Mouse (Mus musculus) layer of hippocampus, postnatal 36 days (tissue): ENCODE data around the gene Cd83. TPM values are rescaled to one million over a fixed set of nuclear protein-coding genes. Genes with fewer than 3 reads are reported as not detected.

ENCODE experiments used
- DNase-seq, 2 experiments: peaks; one replicate each; pipeline ENCODE4 v3.0.0; 2022
- total RNA-seq, 2 experiments: library from RNA; stranded (reverse); gene quantifications; 2 replicates each; pipeline ENCODE4 v1.2.3; 2021

Cd83 gene
- total RNA-seq, 2 experiments from 2014 or later: 7.0 to 8.1 TPM

DNA sequence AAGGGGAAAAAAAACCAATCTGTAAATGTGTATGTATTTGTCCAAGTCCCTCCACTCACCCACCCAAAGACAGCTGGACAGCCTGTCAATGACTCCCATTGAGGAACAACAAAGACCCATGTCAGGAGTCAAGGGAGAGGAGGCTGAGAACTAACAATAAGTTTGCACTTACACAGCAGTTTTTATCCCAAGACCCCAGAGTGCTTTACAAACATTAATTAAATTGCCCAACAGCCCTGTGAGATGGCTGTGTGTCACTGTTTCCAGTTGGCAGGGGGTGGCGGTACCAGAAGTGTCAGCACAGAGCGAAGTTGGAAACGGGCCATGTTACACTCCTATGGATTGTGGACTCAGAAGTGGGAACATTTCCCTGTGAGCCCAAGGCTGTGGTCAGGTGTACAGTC, 22.7 kb downstream of the Cd83 start:
- no peak for DNase-seq

DNA sequence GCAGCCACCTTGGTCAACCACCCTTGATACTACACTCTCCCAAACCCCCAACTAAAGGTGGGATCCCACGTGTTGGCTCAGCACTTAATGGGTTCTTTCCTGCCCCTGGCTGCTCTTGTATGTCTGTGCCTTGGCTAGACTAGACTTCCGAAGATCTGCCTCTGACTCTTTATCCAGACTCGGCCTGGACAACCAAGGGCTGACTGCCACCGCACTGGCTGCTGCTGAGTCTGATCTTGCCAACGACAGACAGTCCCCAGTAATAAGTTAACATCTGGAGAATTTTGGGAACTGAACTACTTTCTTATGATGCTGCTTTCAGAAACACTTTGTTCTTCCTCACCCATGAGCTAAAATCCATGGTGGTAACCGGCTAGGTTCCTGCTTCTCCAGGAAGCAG, 26.0 kb downstream of the Cd83 start:
- no peak for DNase-seq

DNA sequence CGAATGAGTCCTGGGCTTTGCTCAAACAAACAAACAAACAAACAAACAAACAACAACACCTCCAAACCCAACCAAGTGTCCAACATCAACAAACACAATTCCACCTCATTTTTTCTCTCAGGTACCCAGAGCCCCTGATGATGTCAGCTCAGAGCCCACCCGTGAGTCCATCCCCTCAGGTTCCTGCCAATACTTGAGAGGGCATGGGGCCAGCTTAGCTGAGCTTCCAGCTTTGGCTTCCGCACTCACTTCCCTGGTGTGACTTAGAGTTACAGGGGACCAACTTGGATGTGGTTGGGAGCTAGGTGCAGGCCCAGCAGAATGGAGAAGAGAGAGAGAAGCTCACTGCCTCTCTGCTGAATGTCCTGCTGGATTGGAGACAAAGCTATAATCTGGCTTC, 27.3 kb downstream of the Cd83 start:
- no peak for DNase-seq

- no peak for DNase-seq
These were observed 28.9 kb downstream of the Cd83 start for GRCm38 (mm10) chr13:43813431-43813830.

- DNase-seq: no peak
These were observed 32.9 kb downstream of the Cd83 start for GRCm38 (mm10) chr13:43817461-43817860.

DNA sequence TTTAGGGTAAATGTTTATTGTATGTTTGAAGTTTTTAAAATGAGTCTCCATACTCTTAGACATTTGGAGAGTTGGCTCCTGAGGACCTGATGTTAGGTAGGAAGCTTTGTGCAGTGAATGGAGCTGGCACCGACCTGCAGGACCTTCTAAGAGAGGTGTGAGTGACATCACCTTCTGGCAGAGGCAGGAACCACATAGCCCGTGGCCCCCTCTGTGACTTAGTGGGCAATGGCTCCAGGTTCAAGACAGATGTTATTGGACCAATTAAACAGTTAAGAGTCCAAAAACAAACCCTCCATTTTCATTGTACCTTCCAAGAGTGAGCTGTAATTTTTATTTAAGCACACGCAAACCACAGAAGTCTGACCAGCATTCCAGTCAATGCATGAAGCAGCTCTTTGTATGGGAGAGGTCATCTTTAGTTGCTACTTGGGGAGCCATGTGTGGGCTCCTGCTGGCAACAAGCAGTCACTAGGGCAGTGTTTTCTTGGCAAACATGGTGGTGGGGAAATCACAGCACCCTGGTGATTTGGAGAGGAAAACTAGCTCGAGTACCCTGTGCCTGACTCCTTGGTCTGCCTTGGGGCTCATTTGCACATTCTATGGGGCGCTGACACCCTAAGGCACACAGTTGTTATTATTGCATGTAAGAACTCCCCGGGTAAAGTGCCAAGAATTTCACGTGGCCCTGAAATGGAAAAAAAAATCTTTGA, 33.9 kb downstream of the Cd83 start:
- DNase-seq: no peak

GRCm38 (mm10) chr13:43819020-43819310, 34.4 kb downstream of the Cd83 start:
- DNase-seq: no peak

- DNase-seq: no peak
These were observed 35.5 kb downstream of the Cd83 start for GRCm38 (mm10) chr13:43820071-43820470.

DNA sequence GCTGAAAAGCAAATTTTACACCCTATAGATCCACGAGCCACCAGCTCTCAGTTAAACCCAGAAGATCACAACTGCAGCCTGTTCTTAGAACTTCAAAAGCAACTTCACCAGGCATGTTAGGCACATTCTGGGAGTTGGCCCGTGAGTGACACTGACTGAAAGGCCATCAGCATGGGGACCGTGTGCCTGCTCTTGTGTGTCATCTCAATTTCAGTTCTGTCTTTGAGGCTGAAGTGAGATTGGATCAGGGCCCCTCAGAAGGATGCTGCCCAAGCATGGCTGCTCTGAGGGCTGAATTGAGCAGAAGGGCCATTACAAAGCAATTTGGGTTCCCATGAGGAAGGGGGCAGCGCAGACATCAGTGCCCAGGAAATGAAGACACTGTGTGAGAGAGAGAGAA, 37.7 kb downstream of the Cd83 start:
- DNase-seq: no peak

GRCm38 (mm10) chr13:43828648-43829047, 44.1 kb downstream of the Cd83 start:
- no peak for DNase-seq

DNA sequence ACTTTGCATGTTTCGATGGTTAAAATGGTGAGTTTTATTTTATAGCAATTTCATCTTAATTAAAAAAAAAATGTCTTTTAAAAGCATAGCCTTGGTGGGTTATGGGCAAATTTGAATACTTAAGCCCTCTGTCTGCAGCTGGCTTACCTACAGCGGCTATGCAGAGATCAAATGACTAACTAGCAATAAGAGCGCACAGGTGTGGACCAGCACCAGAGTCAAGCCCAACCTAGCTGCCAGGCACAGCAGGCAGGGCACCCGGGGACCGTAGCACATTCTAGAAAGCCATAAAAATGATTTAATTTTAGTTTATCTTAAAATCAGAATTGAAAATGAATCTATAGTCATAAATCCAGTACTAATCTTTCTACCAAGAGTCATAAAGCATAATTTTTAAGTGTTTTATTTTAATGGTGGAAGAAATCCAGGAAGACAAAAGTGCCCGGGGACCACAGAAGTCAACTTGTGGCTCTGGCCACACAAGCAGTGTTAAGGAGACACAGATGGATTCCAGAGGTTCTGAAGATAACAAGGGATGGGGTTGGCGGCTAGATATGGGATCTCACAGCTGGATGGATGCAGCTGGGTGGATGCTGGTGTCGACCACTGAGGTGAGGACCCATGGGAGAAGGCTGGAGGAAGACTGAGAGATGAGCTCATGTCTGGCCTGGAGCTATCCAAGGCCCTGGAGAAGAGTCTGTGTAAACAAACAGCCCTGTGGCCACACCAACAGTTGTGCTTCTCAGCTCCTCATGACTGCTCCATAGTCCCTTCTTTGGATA, 46.5 kb downstream of the Cd83 start:
- no peak for DNase-seq

DNA sequence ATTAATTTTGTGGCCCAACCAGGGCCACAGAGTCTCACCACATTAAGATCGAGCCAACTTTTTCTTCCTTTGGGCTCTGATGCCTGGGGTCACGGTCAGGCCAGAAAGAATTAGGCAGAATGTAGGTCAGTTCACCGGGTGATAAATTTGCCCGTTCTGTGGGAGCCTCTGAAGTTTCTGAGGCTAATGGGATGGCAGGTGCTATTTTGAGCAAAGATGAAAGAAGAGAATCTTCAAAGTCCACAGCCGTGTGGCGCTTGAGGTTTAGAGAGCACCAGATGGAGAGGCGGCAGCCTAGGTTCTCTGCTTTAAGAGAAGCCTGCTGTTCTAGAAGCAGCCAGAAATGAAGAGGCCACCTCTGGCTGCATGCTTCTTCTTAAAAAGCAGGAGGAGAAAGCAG, 48.2 kb downstream of the Cd83 start:
- DNase-seq: no peak

GRCm38 (mm10) chr13:43836376-43836775, 51.8 kb downstream of the Cd83 start:
- DNase-seq: no peak

GRCm38 (mm10) chr13:43837812-43838211, 53.2 kb downstream of the Cd83 start:
- DNase-seq: no peak

DNA sequence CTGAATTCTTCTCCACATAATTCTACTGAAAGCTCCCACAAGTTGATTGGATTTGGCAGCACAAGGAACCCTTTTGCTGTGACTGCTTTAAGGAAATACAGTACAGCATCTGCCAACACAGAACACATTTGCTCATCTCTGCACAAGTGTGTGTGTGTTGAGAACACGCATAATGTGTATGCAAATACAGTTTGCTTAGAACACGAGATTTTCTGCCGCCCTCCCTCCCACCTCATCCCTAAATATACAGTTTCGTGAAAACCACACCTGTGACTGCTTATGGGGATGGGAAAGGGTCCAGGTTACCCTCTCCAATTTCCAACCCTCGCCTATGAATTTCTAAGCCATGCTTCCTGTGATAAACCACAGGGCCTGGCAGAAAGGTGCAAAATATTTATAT, 60.6 kb downstream of the Cd83 start:
- DNase-seq: peak in 1 of 2 experiments; percentile 10

- no peak for DNase-seq
These were observed 62.6 kb downstream of the Cd83 start for GRCm38 (mm10) chr13:43847186-43847585.

- no peak for DNase-seq
These were observed 65.2 kb downstream of the Cd83 start for GRCm38 (mm10) chr13:43849816-43850215.

DNA sequence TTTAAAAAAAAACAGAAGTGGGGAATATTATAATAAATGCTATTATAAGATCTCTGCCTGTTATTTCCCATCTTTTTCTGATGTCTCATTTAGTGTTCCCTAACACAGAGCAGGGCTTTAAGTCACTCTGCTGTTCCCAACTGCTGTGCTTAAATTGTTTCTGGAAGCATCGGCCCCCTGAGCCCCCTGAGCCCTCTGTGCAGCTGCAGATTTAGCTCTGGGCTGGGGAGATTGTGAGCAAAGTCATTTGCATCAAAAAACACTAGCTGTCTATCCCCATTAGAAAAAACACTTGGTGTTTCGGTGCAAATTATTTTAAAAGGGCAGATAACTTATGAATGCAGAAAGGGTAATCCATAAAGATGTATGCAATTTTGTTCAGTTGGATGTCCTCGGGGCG, 66.5 kb downstream of the Cd83 start:
- DNase-seq: no peak

Other genes starting within 250 kb of the Cd83 start
- gene Mcur1, start 224.6 kb upstream of the Cd83 start, total RNA-seq: 10 to 100 TPM; 20.3 to 21.1 TPM
- gene Rnf182, start 169.1 kb upstream of the Cd83 start, total RNA-seq: 10 to 100 TPM; 35.1 to 39.8 TPM